Mouse (Mus musculus) forebrain, embryonic 11.5 days (tissue): ENCODE measurements at regions not wholly inside any gene's neighbourhood (a gene's known extent, or its start where the extent isn't known, plus 50 kb on each side); places are given as distances from the start of the nearest gene placed in this dataset.
A peak's percentile ranks its signal among the peaks of the same experiment; 100 is the strongest.

Experiments
- ATAC-seq: fragments of 200-750 bp; cut with Nextera tagmentation; replicated peaks from 2 replicates; pipeline ENCODE4 v1.8.0; 2017; ENCODE audit warnings: moderate TSS enrichment; ENCODE audit not compliant: low FRiP score
- DNase-seq: peaks from one replicate; pipeline ENCODE4 v3.0.0-alpha.2; 2017; ENCODE audit warnings: low spot score
- H3K27ac ChIP-seq: fragments of 300-500 bp; sonication (generic); 2 replicates; pipeline ENCODE4 v1.5.1; 2014; ENCODE audit warnings: low read depth, low read length
- H3K27me3 ChIP-seq: fragments of 300-500 bp; sonication (generic); 2 replicates; pipeline ENCODE4 v1.6.1; 2014; ENCODE audit warnings: mild to moderate bottlenecking, low read length, mixed read lengths; ENCODE audit not compliant: control insufficient read depth, insufficient read depth
- H3K36me3 ChIP-seq: fragments of 300-500 bp; sonication (generic); 2 replicates; pipeline ENCODE4 v1.6.1; 2014; ENCODE audit warnings: mild to moderate bottlenecking, low read length, moderate library complexity, mixed read lengths; ENCODE audit not compliant: control insufficient read depth, insufficient read depth
- H3K4me1 ChIP-seq: fragments of 300-500 bp; sonication (generic); replicated peaks from 2 replicates; pipeline ENCODE4 v1.6.1; 2014; ENCODE audit warnings: low read length, mixed read lengths; ENCODE audit not compliant: control insufficient read depth, insufficient read depth
- H3K4me2 ChIP-seq: fragments of 300-500 bp; sonication (generic); 2 replicates; pipeline ENCODE4 v1.6.1; 2014; ENCODE audit warnings: low read depth, mild to moderate bottlenecking, low read length, moderate library complexity, mixed read lengths; ENCODE audit not compliant: severe bottlenecking
- H3K4me3 ChIP-seq: fragments of 300-500 bp; sonication (generic); 2 replicates; pipeline ENCODE4 v1.5.1; 2014; ENCODE audit warnings: low read depth, low read length
- H3K9ac ChIP-seq: fragments of 300-500 bp; sonication (generic); 2 replicates; pipeline ENCODE4 v1.6.1; 2014; ENCODE audit warnings: low read length
- H3K9me3 ChIP-seq: fragments of 300-500 bp; sonication (generic); 2 replicates; pipeline ENCODE4 v1.6.1; 2016; ENCODE audit warnings: low read length, mixed read lengths; ENCODE audit not compliant: control insufficient read depth
- WGBS: fragments of 180-500 bp; shearing (Covaris S2); extraction: QIAGEN DNeasy Blood & Tissue Kit; methylation state at CpG from one replicate; pipeline ENCODE4 v1.1.7; 2014; 5-methylcytosine and 5-hydroxymethylcytosine counted together

- whole genome bisulfite sequencing = 55% methylated on average over 1 of the region's 1 CpGs
These were observed 525.7 kb upstream of the Gulo start for GRCm38 (mm10) chr14:66534671-66535070.

DNA sequence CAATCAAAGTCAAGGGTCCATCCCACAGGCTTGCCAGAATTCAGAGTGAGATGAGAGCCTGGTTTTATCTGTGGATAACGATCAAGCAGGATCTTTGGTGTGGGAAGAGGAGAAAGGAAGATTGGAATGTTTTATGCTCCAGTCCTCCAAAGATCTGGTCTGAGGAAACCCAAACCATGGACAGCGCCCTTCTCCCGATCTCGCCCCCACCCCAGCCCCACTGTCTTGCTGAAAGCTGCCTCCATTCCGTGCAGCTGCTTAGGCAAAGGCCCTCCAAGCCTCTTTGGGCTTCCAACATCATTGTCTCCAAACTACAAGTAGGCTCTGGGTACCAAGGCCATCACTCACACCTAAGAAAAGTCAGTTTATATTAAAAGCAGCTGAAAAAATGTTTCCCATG lies 519.1 kb upstream of the Gulo start:
- DNase-seq (peak; percentile 58), ATAC-seq (no peak)
- no peaks in the 10 kb centered on the region for H3K4me1 ChIP-seq
- no peak overlapping the region for H3K9ac ChIP-seq
- WGBS = 50% methylated on average over 5 of the region's 5 CpGs
- H3K36me3 ChIP-seq = no peaks in the 10 kb centered on the region
- no peaks in the 10 kb centered on the region for H3K27me3 ChIP-seq
- H3K4me2 ChIP-seq = no peak overlapping the region
- no peak overlapping the region for H3K27ac ChIP-seq
- no peaks in the 10 kb centered on the region for H3K9me3 ChIP-seq
- H3K4me3 ChIP-seq = no peak overlapping the region

More at GRCm38 (mm10) chr14:66534671-66535070, 525.7 kb upstream of the Gulo start:
- H3K9me3 ChIP-seq = no peaks in the 10 kb centered on the region
- no peak overlapping the region for H3K4me2 ChIP-seq
- DNase-seq (no peak), ATAC-seq (no peak)
- H3K4me3 ChIP-seq = no peak overlapping the region
- no peaks in the 10 kb centered on the region for H3K36me3 ChIP-seq
- no peaks in the 10 kb centered on the region for H3K4me1 ChIP-seq
- H3K27me3 ChIP-seq = no peaks in the 10 kb centered on the region
- no peak overlapping the region for H3K27ac ChIP-seq
- no peak overlapping the region for H3K9ac ChIP-seq

DNA sequence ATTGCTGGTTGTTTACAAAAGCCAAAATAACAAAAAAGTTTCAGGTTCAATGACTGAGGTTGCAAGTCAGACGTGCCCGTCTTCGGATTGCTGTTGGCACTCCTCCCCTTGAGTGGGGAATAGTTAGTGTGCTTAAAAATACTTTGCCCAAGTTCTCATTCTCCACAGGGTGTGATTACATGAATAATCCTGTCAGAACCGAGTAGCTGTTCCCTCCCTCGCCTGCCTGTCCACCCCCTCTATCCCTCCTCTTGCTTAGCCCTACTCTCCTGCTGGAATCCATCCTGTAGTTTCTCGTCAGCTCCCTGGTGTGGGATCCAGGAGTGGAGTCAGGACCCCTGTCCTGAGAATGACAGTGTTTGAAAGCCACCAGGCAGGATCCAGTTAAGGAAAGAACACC lies 518.1 kb upstream of the Gulo start:
- DNase-seq (no peak), ATAC-seq (no peak)
- Histone ChIP-seq H3K36me3 (no peaks in the 10 kb centered on the region), H3K9me3 (no peaks in the 10 kb centered on the region), H3K4me1 (no peaks in the 10 kb centered on the region), H3K27ac (no peak overlapping the region), H3K4me2 (no peak overlapping the region), H3K9ac (no peak overlapping the region), H3K27me3 (no peaks in the 10 kb centered on the region), H3K4me3 (no peak overlapping the region)
- WGBS = 71% methylated on average over 6 of the region's 6 CpGs

- H3K27ac ChIP-seq = no peak overlapping the region
- ATAC-seq = no peak
- no peak overlapping the region for H3K4me2 ChIP-seq
These were observed 513.9 kb upstream of the Gulo start for GRCm38 (mm10) chr14:66522856-66523400.

DNA sequence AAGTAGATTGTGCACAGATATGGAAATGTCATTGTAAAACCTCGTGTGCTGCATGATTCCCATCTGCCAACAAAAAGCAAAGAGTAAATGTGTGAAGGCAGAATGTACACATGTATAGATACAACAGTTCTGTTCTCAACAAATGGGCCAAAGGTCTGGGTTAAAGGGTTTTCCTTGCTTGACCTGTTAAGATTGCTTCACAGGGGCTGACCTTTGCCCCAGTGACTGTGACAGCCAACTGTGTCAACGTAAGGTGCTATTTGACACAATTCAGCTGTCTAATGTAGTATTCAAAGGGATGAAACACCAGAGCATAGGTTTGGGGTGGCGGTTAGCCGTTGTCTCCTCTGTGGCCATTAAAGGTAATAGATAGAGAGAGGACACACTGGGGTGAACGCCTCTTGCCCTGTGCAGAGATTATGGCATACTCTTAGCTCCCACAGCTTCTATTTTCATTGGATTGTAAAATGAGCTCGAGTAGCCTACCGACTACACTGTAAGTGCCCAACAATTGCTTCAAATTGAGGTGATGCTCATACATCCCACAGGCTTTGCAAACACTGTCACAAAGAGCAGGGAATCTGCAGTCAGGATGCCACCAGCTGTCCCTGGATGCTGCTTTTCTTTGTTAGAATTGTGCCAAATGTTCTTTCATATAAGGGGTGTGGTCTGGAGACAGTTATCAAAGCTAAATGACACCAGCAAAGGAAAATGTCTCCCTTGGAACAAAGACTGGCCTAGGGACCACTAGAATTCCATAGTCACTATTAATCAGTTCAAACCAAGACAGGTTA lies 513.0 kb upstream of the Gulo start:
- DNase-seq = no peak
- Histone ChIP-seq H3K9me3 (no peaks in the 10 kb centered on the region), H3K9ac (no peak overlapping the region), H3K4me2 (no peak overlapping the region), H3K27ac (no peak overlapping the region), H3K27me3 (no peaks in the 10 kb centered on the region), H3K36me3 (no peaks in the 10 kb centered on the region), H3K4me3 (no peak overlapping the region), H3K4me1 (no peaks in the 10 kb centered on the region)
- ATAC-seq = no peak
- WGBS = 73% methylated on average over 7 of the region's 7 CpGs

More at GRCm38 (mm10) chr14:66522856-66523400, 513.9 kb upstream of the Gulo start:
- H3K4me1 ChIP-seq = no peaks in the 10 kb centered on the region
- H3K9ac ChIP-seq = no peak overlapping the region
- no peak for DNase-seq
- 73% methylated on average over 6 of the region's 6 CpGs for WGBS
- H3K27me3 ChIP-seq = no peaks in the 10 kb centered on the region
- H3K9me3 ChIP-seq = no peaks in the 10 kb centered on the region
- no peaks in the 10 kb centered on the region for H3K36me3 ChIP-seq
- H3K4me3 ChIP-seq = no peak overlapping the region

DNA sequence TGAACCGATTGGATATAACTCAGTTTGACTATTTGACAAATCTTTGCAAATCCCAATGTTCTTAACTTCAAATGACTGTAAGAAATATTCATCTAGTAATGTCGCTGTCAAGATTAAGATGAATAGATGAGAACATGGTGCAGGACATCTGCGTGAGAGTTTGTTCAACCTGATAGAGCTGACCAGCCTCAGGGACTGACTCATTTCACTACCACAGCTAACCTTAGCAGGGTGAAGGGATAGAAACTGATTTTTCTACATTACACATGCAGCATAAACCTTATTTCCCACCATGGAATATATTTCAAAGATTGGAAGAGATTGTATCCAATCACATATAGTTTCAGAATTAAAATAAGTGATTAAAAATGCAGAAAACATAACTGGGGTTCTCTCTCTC lies 507.8 kb upstream of the Gulo start:
- ATAC-seq (no peak), DNase-seq (no peak)
- H3K36me3 ChIP-seq = no peaks in the 10 kb centered on the region
- WGBS = 91% methylated on average over 3 of the region's 3 CpGs
- H3K4me2 ChIP-seq = no peak overlapping the region
- no peaks in the 10 kb centered on the region for H3K27me3 ChIP-seq
- H3K9me3 ChIP-seq = no peaks in the 10 kb centered on the region
- H3K4me1 ChIP-seq = no peaks in the 10 kb centered on the region
- no peak overlapping the region for H3K27ac ChIP-seq
- no peak overlapping the region for H3K9ac ChIP-seq
- no peak overlapping the region for H3K4me3 ChIP-seq

DNA sequence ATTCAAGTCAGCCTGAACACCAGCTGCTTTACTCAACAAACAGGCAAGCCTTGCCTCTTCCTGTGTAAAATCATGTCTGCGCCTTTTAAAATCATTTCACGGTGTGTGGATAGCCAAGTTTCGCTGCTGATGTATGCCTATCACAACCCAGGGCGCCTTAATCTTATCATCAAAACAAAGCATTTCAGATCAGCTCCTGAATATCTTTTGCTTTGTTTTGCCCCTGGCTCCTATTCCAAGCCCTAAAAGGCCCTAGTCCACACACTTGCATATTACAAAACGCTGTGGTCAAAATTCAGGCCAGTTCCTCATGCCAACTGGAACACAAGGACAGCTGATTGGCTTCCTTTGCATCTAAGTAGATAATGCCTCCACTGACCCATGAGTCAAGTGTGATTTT lies 501.7 kb upstream of the Gulo start:
- ATAC-seq (no peak), DNase-seq (no peak)
- no peak overlapping the region for H3K27ac ChIP-seq

GRCm38 (mm10) chr14:66510218-66510617 lies 501.2 kb upstream of the Gulo start:
- WGBS = 63% methylated on average over 1 of the region's 1 CpGs
- no peak for ATAC-seq
- H3K4me3 ChIP-seq = no peak overlapping the region
- H3K4me1 ChIP-seq = no peaks in the 10 kb centered on the region
- H3K9me3 ChIP-seq = no peaks in the 10 kb centered on the region
- H3K4me2 ChIP-seq = no peak overlapping the region
- H3K9ac ChIP-seq = no peak overlapping the region
- no peak for DNase-seq
- no peaks in the 10 kb centered on the region; the same call in 1 of the 2 replicates for H3K27me3 ChIP-seq
- H3K36me3 ChIP-seq = no peaks in the 10 kb centered on the region
- H3K27ac ChIP-seq = no peak overlapping the region

More for the DNA sequence above, 501.7 kb upstream of the Gulo start:
- WGBS = 78% methylated on average over 5 of the region's 5 CpGs
- Histone ChIP-seq H3K4me1 (no peaks in the 10 kb centered on the region), H3K4me2 (no peak overlapping the region), H3K36me3 (no peaks in the 10 kb centered on the region), H3K27me3 (no peaks in the 10 kb centered on the region; the same call in 1 of the 2 replicates), H3K9ac (no peak overlapping the region), H3K9me3 (no peaks in the 10 kb centered on the region), H3K4me3 (no peak overlapping the region)

DNA sequence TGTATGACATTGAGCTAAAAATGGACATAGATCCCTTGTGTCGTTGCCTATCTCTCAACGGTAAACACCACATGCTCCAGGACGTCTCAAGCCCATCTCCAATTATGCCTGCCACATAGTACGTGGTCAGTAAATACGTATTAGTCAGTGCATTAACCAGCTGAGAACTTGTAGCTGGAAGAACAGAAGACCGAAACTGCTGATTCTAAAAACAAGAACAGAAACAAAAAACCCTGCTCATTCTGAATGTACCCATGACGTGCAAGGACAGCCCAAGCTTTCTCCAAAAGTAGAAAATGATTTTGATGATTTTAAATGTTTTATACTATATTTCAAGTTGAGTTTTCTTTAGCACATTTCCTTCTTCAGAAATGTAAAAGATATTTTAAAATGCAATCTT lies 500.7 kb upstream of the Gulo start:
- no peaks in the 10 kb centered on the region for H3K36me3 ChIP-seq
- 95% methylated on average over 7 of the region's 7 CpGs for WGBS
- DNase-seq (no peak), ATAC-seq (no peak)
- no peaks in the 10 kb centered on the region for H3K4me1 ChIP-seq
- no peak overlapping the region for H3K4me3 ChIP-seq
- H3K9ac ChIP-seq = no peak overlapping the region
- H3K27ac ChIP-seq = no peak overlapping the region
- H3K27me3 ChIP-seq = no peaks in the 10 kb centered on the region; the same call in 1 of the 2 replicates
- no peak overlapping the region for H3K4me2 ChIP-seq
- H3K9me3 ChIP-seq = no peaks in the 10 kb centered on the region
